ENCODE assay signal across 8 mouse cellular contexts in genomic region chr9:32695492-32696190, GRCm38 (mm10). TPM values are rescaled to one million over a fixed set of nuclear protein-coding genes. Genes with fewer than 3 reads are reported as not detected.
DNase-seq lines count a peak whose midpoint lies in the region; ATAC-seq lines count a peak whose summit lies in the region.

No protein-coding gene starts in this region.

- H3K4me2 ChIP-seq in heart, embryonic 15.5 days = peak overlapping the region; percentile 92
- peak overlapping the region; percentile 86 for H3K4me2 ChIP-seq in liver, embryonic 13.5 days
- H3K4me2 ChIP-seq in stomach, embryonic 14.5 days (replicated peaks; ENCODE audit: low read depth, low read length) = peak overlapping the region; percentile 90

- H3K9ac ChIP-seq in heart, embryonic 15.5 days = peak overlapping the region; percentile 76
- H3K9ac ChIP-seq in liver, embryonic 13.5 days = peak overlapping the region; percentile 74
- peak overlapping the region; percentile 73; the same call in 1 of the 2 replicates for H3K9ac ChIP-seq in stomach, embryonic 14.5 days (replicated peaks; ENCODE audit: low read depth, low read length)

- ATAC-seq in heart, embryonic 15.5 days (replicated peaks; ENCODE audit: insufficient number of reproducible peaks, insufficient read depth, low FRiP score, low read depth) = peak; percentile 95
- ATAC-seq in liver, embryonic 13.5 days (ENCODE audit: low read depth) = peak; percentile 99
- peak; percentile 95 for ATAC-seq in stomach, embryonic 14.5 days (ENCODE audit: insufficient number of reproducible peaks, insufficient read depth, low FRiP score, low read depth)

- under 1% methylated on average over 67 of the region's 67 CpGs for WGBS in forebrain, embryonic 10.5 days
- WGBS in heart, embryonic 15.5 days = under 1% methylated on average over 65 of the region's 67 CpGs
- WGBS in liver, embryonic 13.5 days (ENCODE audit: insufficient replicate concordance) = under 1% methylated on average over 67 of the region's 67 CpGs
- WGBS in stomach, embryonic 14.5 days = under 1% methylated on average over 63 of the region's 67 CpGs

- H3K9me3 ChIP-seq in forebrain, embryonic 10.5 days = no peaks in the 10 kb centered on the region
- H3K9me3 ChIP-seq in heart, embryonic 15.5 days (replicated peaks) = no peaks in the 10 kb centered on the region
- H3K9me3 ChIP-seq in liver, embryonic 13.5 days (replicated peaks) = no peaks in the 10 kb centered on the region
- no peaks in the 10 kb centered on the region for H3K9me3 ChIP-seq in stomach, embryonic 14.5 days (ENCODE audit: control insufficient read depth, low read depth, low read length)

- H3K4me1 ChIP-seq in forebrain, embryonic 10.5 days = peaks cover 18% of the 10 kb centered on the region
- H3K4me1 ChIP-seq in heart, embryonic 15.5 days (replicated peaks) = peaks cover 33% of the 10 kb centered on the region
- H3K4me1 ChIP-seq in liver, embryonic 13.5 days (replicated peaks) = peaks cover 18% of the 10 kb centered on the region
- peaks cover 17% of the 10 kb centered on the region for H3K4me1 ChIP-seq in stomach, embryonic 14.5 days (ENCODE audit: control insufficient read depth, insufficient read depth, low read length)

- peak; percentile 96 for DNase-seq in CD8-positive naive resting alpha-beta T cell, adult 2 months (ENCODE audit: low read depth in 2 of 2, low spot score in 2 of 2)
- peak; percentile 89 for DNase-seq in c-Kit-positive CD71-negative TER-119-negative erythroid progenitor cells, embryonic 14.5 days (ENCODE audit: low read depth)
- peak; percentile 92 for DNase-seq in forebrain, embryonic 10.5 days (ENCODE audit: extremely low spot score, low spot score)
- peak; percentile 97 for DNase-seq in kidney, postnatal 25 days
- DNase-seq in liver, embryonic 13.5 days = peak; percentile 92
- peak; percentile 95 to 97 for DNase-seq in natural killer cell, adult 2 months (ENCODE audit: low spot score in 2 of 2)

- H3K36me3 ChIP-seq in forebrain, embryonic 10.5 days (replicated peaks) = no peaks in the 10 kb centered on the region
- H3K36me3 ChIP-seq in heart, embryonic 15.5 days = no peaks in the 10 kb centered on the region
- H3K36me3 ChIP-seq in liver, embryonic 13.5 days = no peaks in the 10 kb centered on the region
- no peaks in the 10 kb centered on the region for H3K36me3 ChIP-seq in stomach, embryonic 14.5 days (ENCODE audit: control insufficient read depth, insufficient read depth, low read length)

- H3K27me3 ChIP-seq in forebrain, embryonic 10.5 days (ENCODE audit: poor library complexity, severe bottlenecking) = peaks cover 99% of the 10 kb centered on the region
- H3K27me3 ChIP-seq in heart, embryonic 15.5 days = no peaks in the 10 kb centered on the region
- H3K27me3 ChIP-seq in liver, embryonic 13.5 days = peaks cover 22% of the 10 kb centered on the region
- H3K27me3 ChIP-seq in stomach, embryonic 14.5 days (ENCODE audit: control insufficient read depth, insufficient read depth, low read length) = no peaks in the 10 kb centered on the region

- H3K4me3 ChIP-seq in forebrain, embryonic 10.5 days = peak overlapping the region; percentile 60
- H3K4me3 ChIP-seq in heart, embryonic 15.5 days = peak overlapping the region; percentile 71
- peak overlapping the region; percentile 70 for H3K4me3 ChIP-seq in liver, embryonic 13.5 days (replicated peaks)
- peak overlapping the region; percentile 61 for H3K4me3 ChIP-seq in stomach, embryonic 14.5 days (ENCODE audit: low read depth, low read length)

- H3K27ac ChIP-seq in forebrain, embryonic 10.5 days = peak overlapping the region; percentile 80
- peak overlapping the region; percentile 95 for H3K27ac ChIP-seq in heart, embryonic 15.5 days
- H3K27ac ChIP-seq in liver, embryonic 13.5 days = peak overlapping the region; percentile 55
- peak overlapping the region; percentile 94 for H3K27ac ChIP-seq in stomach, embryonic 14.5 days (ENCODE audit: low read length)

RNA-seq across cellular contexts. Expression of gene Ets1, which starts 59.6 kb away (rescaled TPM):
- polyA plus RNA-seq in forebrain, embryonic 10.5 days (2016; fragmentation: Nextera tagmentation; extraction: Ambion mirVana) = 27.3 and 28.1 TPM in 2 replicates
- polyA plus RNA-seq in heart, embryonic 15.5 days (2015; fragmentation: Nextera tagmentation; extraction: Ambion mirVana) = 46.3 and 54.9 TPM in 2 replicates
- 12.5 and 15.7 TPM in 2 replicates for polyA plus RNA-seq in liver, embryonic 13.5 days (2015; fragmentation: Nextera tagmentation; extraction: Ambion mirVana)
- polyA plus RNA-seq in stomach, embryonic 14.5 days (2014; fragmentation: Nextera tagmentation; extraction: Ambion mirVana) = 40.9 and 41.7 TPM in 2 replicates

Comparison
In these comparisons a context has a peak if more than half of its experiments do, and no peak if none do; other contexts are left out.
1. Peak in every context shown above with its lines: DNase-seq, ATAC-seq, H3K4me3 ChIP-seq and H3K27ac ChIP-seq.